Mouse (Mus musculus) layer of hippocampus, postnatal 36 days (tissue): ENCODE data around the gene Fbxw21. TPM values are rescaled to one million over a fixed set of nuclear protein-coding genes. Genes with fewer than 3 reads are reported as not detected.
A peak's percentile ranks its signal among the peaks of the same experiment; 100 is the strongest.

ENCODE experiments used
- DNase-seq, 2 experiments: peaks; one replicate each; pipeline ENCODE4 v3.0.0; 2022
- total RNA-seq, 2 experiments: library from RNA; stranded (reverse); gene quantifications; 2 replicates each; pipeline ENCODE4 v1.2.3; 2021

The Fbxw21 gene
- total RNA-seq, 2 experiments from 2014 or later = not detected

- DNase-seq = no peak
Measured at GRCm38 (mm10) chr9:109111101-109111500, 50.7 kb downstream of the Fbxw21 start.

DNA sequence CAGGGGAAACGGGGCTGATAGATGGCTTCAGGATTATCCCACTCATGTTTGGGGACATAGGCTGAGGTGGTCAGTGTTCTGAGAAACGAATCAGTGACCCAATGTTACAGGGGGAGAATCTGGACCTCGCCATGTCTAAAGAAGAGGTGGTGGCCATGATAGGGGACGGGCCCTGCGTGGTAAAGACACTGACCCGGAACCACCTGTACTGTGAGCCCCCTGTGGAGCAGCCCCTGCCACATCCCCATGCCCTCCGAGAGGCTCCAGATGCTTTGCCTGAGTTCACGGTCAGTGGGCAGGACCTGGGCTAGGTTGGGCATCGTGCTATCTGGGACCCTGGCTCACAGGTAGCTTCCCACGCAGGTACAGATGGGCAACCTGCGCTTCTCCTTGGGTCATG lies 51.6 kb downstream of the Fbxw21 start:
- DNase-seq = no peak

- no peak for DNase-seq
Measured at GRCm38 (mm10) chr9:109107341-109107740, 54.5 kb downstream of the Fbxw21 start.

DNA sequence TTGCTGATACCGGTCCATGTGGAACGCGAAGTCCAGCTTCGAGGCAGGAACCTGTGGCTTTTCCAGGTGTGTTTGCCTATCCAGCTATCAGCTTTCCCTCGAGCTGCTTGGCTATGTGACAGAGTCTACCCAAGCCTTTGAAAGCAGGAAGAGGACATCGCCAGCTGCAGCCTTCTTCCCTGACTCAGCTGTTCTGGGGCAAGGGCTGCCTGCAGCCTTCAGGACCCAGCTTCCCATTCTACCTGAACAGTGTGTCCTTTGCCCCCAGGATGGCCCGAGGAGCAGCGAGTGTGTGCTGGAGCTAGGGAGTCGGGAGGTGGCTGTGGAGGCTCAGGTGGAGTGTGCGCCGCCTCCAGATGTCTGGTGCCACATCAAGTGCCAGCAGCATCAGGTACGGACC lies 56.2 kb downstream of the Fbxw21 start:
- DNase-seq = no peak

DNA sequence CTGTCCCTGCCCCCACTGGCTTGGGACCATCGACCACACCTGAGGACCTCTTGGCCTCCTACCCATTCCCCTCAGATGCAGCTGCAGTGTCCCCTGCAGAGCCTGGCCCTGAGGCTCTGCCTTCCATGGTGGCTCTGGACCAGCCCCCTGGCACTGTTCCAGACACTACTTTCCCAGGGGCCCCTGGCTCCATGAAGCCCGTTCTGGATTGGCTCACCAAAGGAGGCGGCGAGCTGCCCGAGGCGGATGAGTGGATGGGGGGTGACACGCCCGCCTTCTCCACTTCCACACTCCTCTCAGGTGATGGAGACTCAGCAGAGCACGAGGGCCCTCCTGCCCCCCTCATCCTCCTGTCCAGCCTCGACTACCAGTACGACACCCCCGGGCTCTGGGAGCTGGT lies 56.8 kb downstream of the Fbxw21 start:
- peak; percentile 35 to 53 for DNase-seq

DNA sequence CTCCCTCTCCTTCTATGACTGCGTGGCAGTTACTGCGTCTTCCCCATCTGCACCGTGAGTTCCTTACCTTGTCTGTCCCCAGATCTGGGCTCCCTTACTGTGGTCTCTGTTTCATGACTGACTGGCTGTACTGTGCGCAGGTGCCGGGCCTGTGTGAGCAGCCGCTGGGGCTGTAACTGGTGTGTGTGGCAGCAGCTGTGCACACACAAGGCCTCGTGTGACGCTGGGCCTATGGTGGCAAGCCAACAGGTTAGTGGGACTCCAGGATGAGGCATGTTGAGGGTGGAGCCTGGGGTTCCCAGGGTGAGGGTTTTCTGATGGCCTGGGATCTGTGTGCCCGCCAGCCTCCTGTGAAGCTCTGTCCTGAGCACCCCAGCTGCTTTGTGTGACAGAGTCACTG lies 57.8 kb downstream of the Fbxw21 start:
- DNase-seq = no peak

GRCm38 (mm10) chr9:109103250-109103649 lies 58.6 kb downstream of the Fbxw21 start:
- DNase-seq = no peak

DNA sequence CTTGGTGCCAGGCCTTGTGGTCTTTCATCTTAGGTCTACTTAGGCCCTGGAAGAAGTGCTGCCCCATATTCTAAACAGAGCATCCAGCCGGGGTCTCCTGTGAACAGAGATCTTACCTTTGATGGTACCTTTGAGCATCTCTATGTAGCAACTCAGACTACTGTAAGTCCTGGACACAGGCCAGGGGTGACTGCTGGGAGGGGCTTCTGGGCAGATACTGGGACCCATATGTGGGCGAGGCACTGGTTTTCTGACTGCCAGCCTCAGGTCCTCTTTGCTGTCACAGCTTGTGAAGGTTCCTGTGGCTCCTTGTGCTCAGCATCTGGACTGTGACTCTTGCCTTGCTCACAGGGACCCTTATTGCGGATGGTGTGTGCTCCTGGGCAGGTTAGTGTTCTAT lies 59.3 kb downstream of the Fbxw21 start:
- no peak for DNase-seq

DNA sequence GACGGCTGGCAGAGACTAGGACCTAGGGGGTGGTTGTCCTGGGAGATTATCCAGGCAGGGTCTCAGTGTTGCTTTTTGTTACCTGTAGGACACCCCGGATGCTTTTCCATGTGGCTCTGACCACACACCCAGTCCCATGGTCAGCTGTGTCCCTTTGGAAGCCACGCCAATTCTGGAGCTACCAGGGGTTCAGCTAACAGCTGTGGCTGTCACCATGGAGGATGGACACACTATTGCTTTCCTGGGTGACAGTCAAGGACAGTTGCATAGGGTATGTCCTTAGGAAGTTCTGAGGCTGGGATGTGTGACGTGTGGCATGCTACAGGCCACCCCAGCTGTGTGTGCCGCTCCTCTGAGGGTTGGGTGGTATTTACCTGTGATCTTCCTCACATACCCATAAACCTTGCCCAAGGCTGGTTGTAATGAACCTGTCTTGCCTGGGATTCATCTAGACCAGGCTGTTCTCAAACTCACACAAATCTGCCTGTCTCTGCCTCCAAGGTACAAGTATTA lies 59.9 kb downstream of the Fbxw21 start:
- DNase-seq = no peak

DNA sequence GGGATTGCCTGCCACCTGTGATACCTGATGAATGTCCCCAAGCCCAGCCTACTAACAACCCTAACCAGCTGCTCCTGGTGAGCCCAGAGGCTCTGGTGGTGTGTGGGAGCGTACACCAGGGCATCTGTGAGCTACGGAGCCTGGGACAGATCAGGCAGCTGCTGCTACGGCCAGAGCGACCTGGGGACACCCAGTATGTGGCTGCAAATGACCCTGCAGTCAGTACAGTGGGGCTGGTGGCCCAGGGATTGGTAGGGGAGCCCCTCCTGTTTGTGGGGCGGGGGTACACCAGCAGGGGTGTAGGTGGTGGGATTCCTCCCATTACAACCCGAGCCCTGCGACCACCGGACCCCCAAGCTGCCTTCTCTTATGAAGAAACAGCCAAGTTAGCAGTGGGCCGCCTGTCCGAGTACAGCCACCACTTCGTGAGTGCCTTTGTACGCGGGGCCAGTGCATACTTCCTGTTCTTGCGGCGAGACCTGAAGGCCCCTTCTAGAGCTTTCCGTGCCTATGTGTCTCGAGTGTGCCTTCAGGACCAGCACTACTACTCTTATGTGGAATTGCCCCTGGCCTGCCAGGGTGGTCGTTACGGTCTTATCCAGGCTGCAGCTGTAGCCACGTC lies 61.4 kb downstream of the Fbxw21 start:
- no peak for DNase-seq

GRCm38 (mm10) chr9:109098969-109099368 lies 62.9 kb downstream of the Fbxw21 start:
- peak; percentile 51 to 66 for DNase-seq

- DNase-seq = no peak
Measured at GRCm38 (mm10) chr9:109098366-109098765, 63.5 kb downstream of the Fbxw21 start.

- peak; percentile 78 to 83 for DNase-seq
Measured at GRCm38 (mm10) chr9:109097831-109098230, 64.0 kb downstream of the Fbxw21 start.

GRCm38 (mm10) chr9:109097291-109097690 lies 64.5 kb downstream of the Fbxw21 start:
- DNase-seq = no peak

DNA sequence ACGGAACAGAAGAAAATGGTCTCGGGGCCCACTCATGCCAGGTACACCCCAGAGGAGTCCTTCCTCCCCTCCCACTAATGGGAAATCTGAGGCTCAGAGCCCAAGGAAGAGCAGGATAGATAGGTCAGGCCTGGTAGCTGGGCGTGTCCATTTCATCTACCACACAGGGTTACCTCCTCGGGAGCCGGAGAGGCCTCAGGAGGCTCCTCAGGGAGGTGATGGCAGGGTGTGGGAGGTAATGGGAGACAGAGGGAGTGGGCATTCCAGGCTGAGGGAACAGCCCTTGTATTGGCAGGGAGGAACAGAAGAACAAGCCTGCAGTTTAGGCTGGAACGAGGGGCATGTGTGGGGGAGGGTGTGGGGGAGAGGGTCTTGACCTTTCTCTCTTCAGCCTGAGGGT lies 65.0 kb downstream of the Fbxw21 start:
- no peak for DNase-seq

DNA sequence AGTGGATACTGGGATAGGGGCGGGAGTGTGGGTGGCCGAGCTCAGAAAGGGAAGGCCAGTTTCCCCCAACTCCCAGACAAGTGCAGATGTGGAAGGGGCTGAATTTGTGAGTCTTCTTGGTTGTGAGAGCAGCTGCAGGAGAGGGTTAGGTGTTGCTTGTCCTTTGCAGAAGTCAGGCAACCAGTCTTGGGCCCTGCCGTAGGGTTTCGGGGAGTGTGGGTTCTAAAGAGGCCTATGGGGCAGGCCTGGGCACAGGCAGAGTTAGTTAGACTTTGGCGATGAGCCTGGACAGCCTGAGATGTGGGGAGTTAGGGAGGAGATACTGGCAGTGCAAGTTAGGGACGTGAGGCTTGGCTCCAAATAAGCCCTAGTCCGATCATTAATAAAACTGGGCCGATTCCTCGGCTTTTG lies 65.6 kb downstream of the Fbxw21 start:
- peak in 1 of 2 experiments; percentile 24 for DNase-seq

- DNase-seq = peak; percentile 74 to 79
Measured at GRCm38 (mm10) chr9:109095137-109095982, 66.5 kb downstream of the Fbxw21 start, which contains the start of gene Plxnb1. Gene Plxnb1 (plus strand): TSS chr9:109095389.

GRCm38 (mm10) chr9:109094553-109095136 lies 67.2 kb downstream of the Fbxw21 start:
- DNase-seq = no peak

- DNase-seq = no peak
Measured at GRCm38 (mm10) chr9:109093786-109094552, 67.9 kb downstream of the Fbxw21 start.

- no peak for DNase-seq
Measured at GRCm38 (mm10) chr9:109092799-109093198, 69.0 kb downstream of the Fbxw21 start.

GRCm38 (mm10) chr9:109091802-109092201 lies 70.0 kb downstream of the Fbxw21 start:
- no peak for DNase-seq

DNA sequence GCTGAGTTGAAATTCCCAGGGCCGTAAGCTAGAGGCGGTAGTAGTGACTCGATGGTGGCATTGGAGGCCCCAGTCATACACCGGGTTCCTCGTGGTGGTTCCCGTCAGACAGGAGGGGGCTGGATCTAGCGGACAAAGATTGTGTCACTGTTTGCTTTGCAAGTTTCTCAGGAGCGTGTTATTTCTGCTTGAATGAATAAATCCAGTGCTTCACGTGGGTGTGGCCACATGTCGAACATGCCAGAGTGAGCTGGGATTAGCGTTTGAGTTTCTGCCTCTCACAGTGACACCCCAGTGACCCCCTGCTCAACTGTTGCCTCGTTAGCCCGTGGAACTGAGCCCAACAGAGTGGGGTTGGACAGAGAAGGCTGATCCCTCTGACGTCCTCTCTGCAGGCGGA lies 71.4 kb downstream of the Fbxw21 start:
- no peak for DNase-seq
